Mouse (Mus musculus): ENCODE results near the gene Ndufb5. TPM values are rescaled to one million over a fixed set of nuclear protein-coding genes. Genes with fewer than 3 reads are reported as not detected.
"Not testable (repeated sequence)": the region's sequence is repeated elsewhere in the genome, so short reads cannot be mapped to it uniquely, and the experiment has no call there.

The Ndufb5 gene
- total and polyA plus RNA-seq, 3 experiments = 793 to 933 (median 925) TPM

DNA sequence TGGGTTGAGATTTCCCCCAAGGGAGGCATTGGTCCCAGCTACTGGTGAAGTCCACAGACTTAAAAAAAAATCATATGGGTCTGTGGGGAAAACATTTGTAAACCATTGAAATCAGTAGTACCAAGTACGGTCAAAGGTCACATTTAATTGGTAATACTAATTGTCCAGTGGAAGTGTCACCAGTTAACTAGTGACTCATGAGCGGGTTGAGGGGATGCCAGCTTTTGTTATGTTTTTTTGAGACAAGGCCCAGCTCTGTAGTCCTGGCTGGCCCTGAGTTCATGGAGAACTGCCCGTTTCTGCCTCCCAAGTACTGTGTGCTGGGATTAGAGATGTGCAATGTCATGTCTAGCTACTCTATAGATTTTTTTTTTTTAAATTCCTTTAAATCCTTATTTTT is 23.1 kb upstream of the Ndufb5 start:
- Histone ChIP-seq H3K4me3 (no peak overlapping the region), H3K27me3 (ENCODE audit: control insufficient read depth, insufficient read depth, low read length) (no peaks in the 10 kb centered on the region), H3K79me2 (replicated peaks; ENCODE audit: control insufficient read depth, insufficient read depth, low read length) (no peaks in the 10 kb centered on the region), H3K36me3 (ENCODE audit: control insufficient read depth, insufficient read depth, low read length) (peaks cover 3% of the 10 kb centered on the region; the same call in 1 of the 2 replicates), H3K9ac (ENCODE audit: low read depth, low read length) (no peak overlapping the region), H3K4me1 (ENCODE audit: control insufficient read depth, insufficient read depth, low read length) (no peaks in the 10 kb centered on the region), H3K27ac (no peak overlapping the region)
- DNase-seq = no peak
- TF ChIP-seq EP300 (IDR thresholded peaks at IDR 0.05; ENCODE audit: insufficient read depth, low read depth, low read length) = no peak
- TF ChIP-seq CTCF (IDR thresholded peaks at IDR 0.05) = no peak
- no peak for TF ChIP-seq POLR2A (IDR thresholded peaks at IDR 0.05; ENCODE audit: insufficient read depth, low read depth, low read length)
- intact Hi-C loops (cut with DNase I) = loop anchor here (5.0 kb wide), 1 partner anchor 381 kb away; no protein-coding TSS in a partner anchor
- 86% methylated on average over 3 of the region's 3 CpGs for WGBS

DNA sequence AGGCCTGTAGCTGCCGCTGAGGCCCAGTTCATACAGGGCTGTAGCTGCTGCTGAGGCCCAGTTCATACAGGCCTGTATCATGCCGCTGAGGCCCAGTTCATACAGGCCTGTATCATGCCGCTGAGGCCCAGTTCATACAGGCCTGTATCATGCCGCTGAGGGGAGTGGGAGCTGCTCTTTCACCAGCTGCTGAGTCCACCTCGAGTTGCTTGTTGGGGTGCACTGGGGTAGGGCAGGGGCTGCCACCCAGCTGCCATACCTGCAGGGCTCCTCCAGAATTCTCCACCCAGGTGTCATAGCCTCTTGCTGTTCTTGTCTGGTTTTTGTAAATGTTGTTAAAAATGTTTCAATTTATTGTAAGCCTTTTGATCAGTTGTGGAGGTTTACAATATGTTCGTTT is 19.4 kb upstream of the Ndufb5 start:
- H3K4me3 ChIP-seq; H3K79me2 ChIP-seq (replicated peaks; ENCODE audit: control insufficient read depth, insufficient read depth, low read length); H3K27ac ChIP-seq; H3K9ac ChIP-seq (ENCODE audit: low read depth, low read length); intact Hi-C loops (cut with DNase I); H3K27me3 ChIP-seq (ENCODE audit: control insufficient read depth, insufficient read depth, low read length); H3K36me3 ChIP-seq (ENCODE audit: control insufficient read depth, insufficient read depth, low read length); H3K4me1 ChIP-seq (ENCODE audit: control insufficient read depth, insufficient read depth, low read length); DNase-seq: not testable (repeated sequence)
- WGBS = 95% methylated on average over 6 of the region's 6 CpGs

DNA sequence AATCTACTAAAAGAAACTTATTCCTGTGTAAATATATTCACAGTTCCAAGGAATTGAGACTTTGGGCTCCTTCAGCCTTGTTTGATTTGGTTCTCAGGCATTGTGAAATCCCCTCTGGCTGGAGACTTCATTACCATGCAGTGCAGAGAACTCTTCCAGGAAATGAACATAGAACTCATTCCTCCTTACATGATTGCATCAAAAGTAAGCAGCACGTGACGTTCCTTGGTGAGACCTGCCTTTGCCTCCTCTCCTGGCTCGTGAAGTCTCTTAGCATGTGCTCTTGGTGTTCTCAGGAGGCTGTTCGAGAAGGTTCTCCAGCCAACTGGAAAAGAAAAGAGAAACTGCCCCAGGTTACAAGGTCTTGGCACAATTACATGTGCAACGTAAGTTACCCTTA is 18.5 kb upstream of the Ndufb5 start:
- Histone ChIP-seq H3K79me2 (replicated peaks; ENCODE audit: control insufficient read depth, insufficient read depth, low read length) (no peaks in the 10 kb centered on the region; the same call in 1 of the 2 replicates), H3K36me3 (ENCODE audit: control insufficient read depth, insufficient read depth, low read length) (peaks cover 3% of the 10 kb centered on the region; the same call in 1 of the 2 replicates), H3K4me3 (no peak overlapping the region), H3K27ac (no peak overlapping the region), H3K4me1 (ENCODE audit: control insufficient read depth, insufficient read depth, low read length) (no peaks in the 10 kb centered on the region), H3K27me3 (ENCODE audit: control insufficient read depth, insufficient read depth, low read length) (no peaks in the 10 kb centered on the region), H3K9ac (ENCODE audit: low read depth, low read length) (no peak overlapping the region)
- no peak for DNase-seq
- no peak for TF ChIP-seq CTCF (IDR thresholded peaks at IDR 0.05)
- TF ChIP-seq POLR2A (IDR thresholded peaks at IDR 0.05; ENCODE audit: insufficient read depth, low read depth, low read length) = no peak
- TF ChIP-seq EP300 (IDR thresholded peaks at IDR 0.05; ENCODE audit: insufficient read depth, low read depth, low read length) = no peak
- intact Hi-C loops (cut with DNase I) = no loop called here
- 90% methylated on average over 5 of the region's 5 CpGs for WGBS

DNA sequence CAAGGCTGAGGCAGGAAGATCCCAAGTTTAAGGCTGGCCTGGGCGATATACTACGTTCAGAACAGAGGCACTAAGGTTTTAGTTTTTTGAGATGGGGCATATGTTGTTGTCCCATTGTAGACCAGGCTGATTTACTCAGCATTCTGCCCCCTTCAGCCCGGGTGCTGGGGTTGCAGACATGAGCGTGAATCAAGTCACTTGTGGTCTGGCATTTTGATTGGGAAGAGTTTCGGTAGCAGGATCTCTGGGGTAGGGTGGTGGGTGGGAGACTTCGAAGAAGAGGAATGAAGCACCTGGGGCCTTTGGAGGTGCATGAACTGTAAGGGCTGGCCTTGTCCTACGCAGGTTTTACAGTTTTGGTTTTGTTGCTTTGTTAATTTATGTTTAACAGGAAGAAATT is 12.6 kb upstream of the Ndufb5 start:
- no peak overlapping the region for H3K4me3 ChIP-seq
- intact Hi-C loops (cut with DNase I) = no loop called here
- H3K27me3 ChIP-seq (ENCODE audit: control insufficient read depth, insufficient read depth, low read length) = no peaks in the 10 kb centered on the region
- no peaks in the 10 kb centered on the region; the same call in 1 of the 2 replicates for H3K36me3 ChIP-seq (ENCODE audit: control insufficient read depth, insufficient read depth, low read length)
- H3K27ac ChIP-seq = no peak overlapping the region
- H3K9ac ChIP-seq (ENCODE audit: low read depth, low read length) = no peak overlapping the region
- no peak for DNase-seq
- no peaks in the 10 kb centered on the region; the same call in 1 of the 2 replicates for H3K79me2 ChIP-seq (replicated peaks; ENCODE audit: control insufficient read depth, insufficient read depth, low read length)
- WGBS = 96% methylated on average over 7 of the region's 7 CpGs
- TF ChIP-seq EP300 (IDR thresholded peaks at IDR 0.05; ENCODE audit: insufficient read depth, low read depth, low read length) = no peak
- TF ChIP-seq POLR2A (IDR thresholded peaks at IDR 0.05; ENCODE audit: insufficient read depth, low read depth, low read length) = no peak
- TF ChIP-seq CTCF (IDR thresholded peaks at IDR 0.05) = no peak
- H3K4me1 ChIP-seq (ENCODE audit: control insufficient read depth, insufficient read depth, low read length) = no peaks in the 10 kb centered on the region

DNA sequence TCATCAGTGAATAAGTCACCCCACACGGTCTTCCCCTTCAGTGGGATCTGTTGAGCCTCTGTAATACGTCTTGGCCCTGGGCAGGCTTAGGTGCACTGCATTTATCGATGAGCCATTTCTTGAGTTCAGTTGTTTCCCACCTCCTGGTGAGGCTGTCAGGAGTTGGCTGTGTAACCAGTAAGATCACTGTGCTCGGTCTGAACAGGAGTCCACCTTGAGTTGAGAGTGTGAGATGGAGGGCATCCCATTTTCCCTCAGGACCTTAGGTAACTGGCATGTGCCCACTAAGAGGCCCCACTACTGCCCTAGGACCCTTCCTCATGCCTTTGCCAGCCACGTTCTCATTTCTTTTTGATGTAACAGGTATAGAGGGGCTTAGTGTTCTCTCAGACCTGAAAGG is 10.8 kb upstream of the Ndufb5 start:
- no peaks in the 10 kb centered on the region for H3K27me3 ChIP-seq (ENCODE audit: control insufficient read depth, insufficient read depth, low read length)
- H3K36me3 ChIP-seq (ENCODE audit: control insufficient read depth, insufficient read depth, low read length) = no peaks in the 10 kb centered on the region; the same call in 1 of the 2 replicates
- H3K9ac ChIP-seq (ENCODE audit: low read depth, low read length) = no peak overlapping the region
- H3K4me1 ChIP-seq (ENCODE audit: control insufficient read depth, insufficient read depth, low read length) = no peaks in the 10 kb centered on the region
- intact Hi-C loops (cut with DNase I) = no loop called here
- no peak overlapping the region for H3K4me3 ChIP-seq
- no peaks in the 10 kb centered on the region for H3K79me2 ChIP-seq (replicated peaks; ENCODE audit: control insufficient read depth, insufficient read depth, low read length)
- WGBS = 88% methylated on average over 5 of the region's 5 CpGs
- H3K27ac ChIP-seq = no peak overlapping the region
- no peak for TF ChIP-seq POLR2A (IDR thresholded peaks at IDR 0.05; ENCODE audit: insufficient read depth, low read depth, low read length)
- TF ChIP-seq EP300 (IDR thresholded peaks at IDR 0.05; ENCODE audit: insufficient read depth, low read depth, low read length) = no peak
- no peak for TF ChIP-seq CTCF (IDR thresholded peaks at IDR 0.05)
- DNase-seq = no peak

DNA sequence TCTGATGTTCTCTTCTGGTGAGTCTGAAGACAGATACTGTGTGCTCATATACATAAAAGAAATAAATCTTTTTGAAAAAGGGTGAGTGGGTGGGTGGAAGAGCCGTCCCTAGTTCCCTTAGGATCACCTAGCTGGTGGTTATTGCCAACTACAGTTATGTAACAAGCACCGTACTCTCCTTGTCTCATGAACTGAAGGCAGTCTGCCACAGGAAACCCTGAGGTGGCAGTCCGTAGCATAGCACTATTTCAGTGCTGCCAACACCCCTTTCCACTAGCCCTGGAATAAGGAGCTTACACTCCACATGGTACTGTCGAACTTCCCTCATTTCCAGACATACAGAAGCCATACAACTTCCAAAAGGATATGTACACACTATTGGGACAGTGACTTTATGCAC is 8.9 kb upstream of the Ndufb5 start:
- Histone ChIP-seq H3K4me3 (no peak overlapping the region), H3K27me3 (ENCODE audit: control insufficient read depth, insufficient read depth, low read length) (no peaks in the 10 kb centered on the region), H3K79me2 (replicated peaks; ENCODE audit: control insufficient read depth, insufficient read depth, low read length) (no peaks in the 10 kb centered on the region), H3K27ac (no peak overlapping the region), H3K36me3 (ENCODE audit: control insufficient read depth, insufficient read depth, low read length) (no peaks in the 10 kb centered on the region; the same call in 1 of the 2 replicates), H3K4me1 (ENCODE audit: control insufficient read depth, insufficient read depth, low read length) (no peaks in the 10 kb centered on the region), H3K9ac (ENCODE audit: low read depth, low read length) (no peak overlapping the region)
- intact Hi-C loops (cut with DNase I) = no loop called here
- DNase-seq = no peak
- WGBS = 55% methylated on average over 4 of the region's 4 CpGs
- TF ChIP-seq EP300 (IDR thresholded peaks at IDR 0.05; ENCODE audit: insufficient read depth, low read depth, low read length) (no peak), CTCF (IDR thresholded peaks at IDR 0.05) (no peak), POLR2A (IDR thresholded peaks at IDR 0.05; ENCODE audit: insufficient read depth, low read depth, low read length) (no peak)
